Mouse (Mus musculus) thymus, adult 2 months (tissue): ENCODE data around the gene 1700029P11Rik.

Source experiments
- CTCF ChIP-seq: fragments of 200-500 bp; IDR thresholded peaks from 2 replicates; pipeline ENCODE4 v1.5.1; 2012; ENCODE audit warnings: mild to moderate bottlenecking, control low read depth, low read length, moderate library complexity, borderline replicate concordance; ENCODE audit not compliant: control insufficient read depth, poor library complexity, insufficient read depth; ENCODE audit errors: extremely low read depth
- POLR2A ChIP-seq: fragments of 200-500 bp; IDR thresholded peaks from 2 replicates; pipeline ENCODE4 v1.6.1; 2012; ENCODE audit warnings: mild to moderate bottlenecking, low read length, control low read depth, moderate library complexity; ENCODE audit not compliant: control insufficient read depth, poor library complexity, insufficient read depth; ENCODE audit errors: extremely low read depth

DNA sequence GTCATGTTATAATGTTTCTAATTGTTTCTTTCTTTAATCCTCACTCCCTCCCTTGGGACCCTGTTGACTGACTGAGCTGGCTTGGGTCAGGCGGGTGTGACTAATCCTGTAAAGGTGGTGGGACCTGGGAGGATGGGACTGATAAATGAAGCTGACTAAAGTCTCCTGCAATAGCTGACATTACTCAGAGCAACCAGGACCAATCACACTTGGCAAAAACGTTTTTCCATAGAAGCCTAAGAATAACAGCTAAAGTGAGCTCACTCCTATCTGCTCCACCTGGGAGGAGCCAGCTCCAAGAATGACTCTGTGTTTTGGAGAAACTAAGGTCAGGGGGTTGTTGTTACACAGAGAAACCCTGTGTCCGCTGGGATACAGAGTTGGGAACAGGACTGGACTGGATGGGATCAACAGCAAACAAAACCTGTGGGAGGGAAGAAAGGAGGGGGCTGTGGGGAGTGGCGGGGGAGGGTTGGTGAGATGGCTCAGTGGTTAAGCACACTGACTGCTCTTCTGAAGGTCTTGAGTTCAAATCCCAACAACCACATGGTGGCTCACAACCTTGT is 15.3 kb upstream of the 1700029P11Rik start:
- TF ChIP-seq CTCF (no peak), POLR2A (no peak)
